Mouse (Mus musculus): ENCODE results near the gene D8Ertd738e.

DNA sequence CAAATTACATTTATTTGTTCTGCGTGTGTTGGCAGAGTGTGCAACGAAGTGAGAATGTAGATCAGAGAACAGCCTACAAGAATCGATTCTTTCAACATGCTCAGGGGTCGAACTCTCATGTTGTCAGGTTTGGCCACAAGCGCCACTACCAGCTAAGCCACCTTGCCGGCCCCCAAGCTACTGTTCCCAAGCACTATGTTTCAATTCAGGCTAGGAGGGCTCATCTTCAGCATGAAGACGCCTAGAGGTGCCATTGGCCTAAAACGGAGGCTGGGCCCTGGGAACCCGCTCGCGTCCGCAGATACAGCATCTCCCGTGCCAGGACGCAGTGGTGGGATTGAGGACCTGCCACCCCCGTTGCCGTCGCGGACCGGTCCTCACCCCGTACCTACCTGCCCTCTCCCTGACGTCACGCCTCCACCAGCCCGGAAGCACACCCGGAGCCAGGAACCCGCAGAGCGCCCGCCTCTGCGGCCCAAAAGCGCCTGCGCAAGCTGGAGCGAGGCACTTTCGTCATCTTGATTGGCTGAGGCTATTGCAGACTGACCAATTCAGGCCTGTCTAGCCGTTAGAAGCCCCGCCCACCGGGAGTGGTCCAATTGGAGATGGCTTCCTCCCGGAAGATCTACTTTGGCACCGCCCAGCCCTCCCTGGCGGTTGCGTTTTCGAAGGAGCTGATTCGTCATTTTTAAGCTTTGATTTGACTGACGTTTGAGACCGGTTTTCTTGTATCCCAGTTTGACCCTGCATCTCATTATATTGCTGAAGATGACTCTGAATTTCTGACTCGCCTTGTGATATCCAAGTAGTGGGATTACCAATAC is 20.6 kb upstream of the D8Ertd738e start, which contains the start of gene Ccdc130:
- no peak for TF ChIP-seq GATA1 (IDR thresholded peaks at IDR 0.05; ENCODE audit: low read length)
- TF ChIP-seq TAL1 (IDR thresholded peaks at IDR 0.05; ENCODE audit: low read length): no peak
